Mouse (Mus musculus) heart, postnatal 0 days (tissue): ENCODE results near the gene Tnnc2. TPM values are rescaled to one million over a fixed set of nuclear protein-coding genes. Genes with fewer than 3 reads are reported as not detected.

ENCODE experiments used
- ATAC-seq: fragments of 200-750 bp; cut with Nextera tagmentation; 2 replicates; pipeline ENCODE4 v1.8.0; 2017; ENCODE audit warnings: low read depth, moderate number of reproducible peaks, moderate library complexity; ENCODE audit not compliant: insufficient read depth
- DNase-seq: peaks from one replicate; pipeline ENCODE4 v3.0.0-alpha.2; 2016; ENCODE audit warnings: low spot score
- H3K27ac ChIP-seq: fragments of 300-500 bp; sonication (generic); 2 replicates; pipeline ENCODE4 v1.5.1; 2014; ENCODE audit warnings: low read depth, mild to moderate bottlenecking
- H3K27me3 ChIP-seq: fragments of 300-500 bp; sonication (generic); 2 replicates; pipeline ENCODE4 v1.6.1; 2014; ENCODE audit warnings: low read length, mixed read lengths; ENCODE audit not compliant: control insufficient read depth, insufficient read depth
- H3K36me3 ChIP-seq: fragments of 300-500 bp; sonication (generic); replicated peaks from 2 replicates; pipeline ENCODE4 v1.6.1; 2014; ENCODE audit warnings: low read length, mixed read lengths; ENCODE audit not compliant: control insufficient read depth, insufficient read depth
- H3K4me1 ChIP-seq: fragments of 300-500 bp; sonication (generic); 2 replicates; pipeline ENCODE4 v1.6.1; 2014; ENCODE audit warnings: antibody characterized with exemption; ENCODE audit not compliant: control insufficient read depth, insufficient read depth
- H3K4me2 ChIP-seq: fragments of 300-500 bp; sonication (generic); 2 replicates; pipeline ENCODE4 v1.6.1; 2014; ENCODE audit warnings: low read depth, mild to moderate bottlenecking, low read length, moderate library complexity
- H3K4me3 ChIP-seq: fragments of 300-500 bp; sonication (generic); 2 replicates; pipeline ENCODE4 v1.5.1; 2014; ENCODE audit warnings: low read depth, low read length
- H3K9ac ChIP-seq: fragments of 300-500 bp; sonication (generic); replicated peaks from 2 replicates; pipeline ENCODE4 v1.6.1; 2014; ENCODE audit warnings: low read depth, low read length, mixed read lengths
- H3K9me3 ChIP-seq: fragments of 300-500 bp; sonication (generic); replicated peaks from 2 replicates; pipeline ENCODE4 v1.6.1; 2016; ENCODE audit warnings: low read length; ENCODE audit not compliant: control insufficient read depth
- CTCF ChIP-seq: IDR thresholded peaks from 2 replicates; pipeline ENCODE4 v1.5.1; 2016; ENCODE audit warnings: antibody characterized with exemption, control low read depth, low read depth
- EP300 ChIP-seq: IDR thresholded peaks from 2 replicates; pipeline ENCODE4 v1.6.1; 2016; ENCODE audit warnings: antibody characterized with exemption, low read depth
- WGBS: fragments of 180-500 bp; shearing (Covaris S2); extraction: QIAGEN DNeasy Blood & Tissue Kit; methylation state at CpG from one replicate; pipeline ENCODE4 v1.1.7; 2014; 5-methylcytosine and 5-hydroxymethylcytosine counted together
- polyA plus RNA-seq: library from polyadenylated mRNA; unstranded; fragments of >200 nt; fragmentation: Nextera tagmentation; extraction: Ambion mirVana; gene quantifications from 2 replicates; pipeline ENCODE4 v1.2.1, GENCODE M21; 2015
- total RNA-seq: library from RNA; depleted of rRNA; stranded (reverse); fragments of >200 nt; gene quantifications from 2 replicates; pipeline ENCODE4 v1.2.3, GENCODE M21; 2014; ENCODE audit warnings: low replicate concordance; rRNA removed

The Tnnc2 gene
- total and polyA plus RNA-seq, 2 experiments from 2014 or later = 0.25 to 5.0 TPM

DNA sequence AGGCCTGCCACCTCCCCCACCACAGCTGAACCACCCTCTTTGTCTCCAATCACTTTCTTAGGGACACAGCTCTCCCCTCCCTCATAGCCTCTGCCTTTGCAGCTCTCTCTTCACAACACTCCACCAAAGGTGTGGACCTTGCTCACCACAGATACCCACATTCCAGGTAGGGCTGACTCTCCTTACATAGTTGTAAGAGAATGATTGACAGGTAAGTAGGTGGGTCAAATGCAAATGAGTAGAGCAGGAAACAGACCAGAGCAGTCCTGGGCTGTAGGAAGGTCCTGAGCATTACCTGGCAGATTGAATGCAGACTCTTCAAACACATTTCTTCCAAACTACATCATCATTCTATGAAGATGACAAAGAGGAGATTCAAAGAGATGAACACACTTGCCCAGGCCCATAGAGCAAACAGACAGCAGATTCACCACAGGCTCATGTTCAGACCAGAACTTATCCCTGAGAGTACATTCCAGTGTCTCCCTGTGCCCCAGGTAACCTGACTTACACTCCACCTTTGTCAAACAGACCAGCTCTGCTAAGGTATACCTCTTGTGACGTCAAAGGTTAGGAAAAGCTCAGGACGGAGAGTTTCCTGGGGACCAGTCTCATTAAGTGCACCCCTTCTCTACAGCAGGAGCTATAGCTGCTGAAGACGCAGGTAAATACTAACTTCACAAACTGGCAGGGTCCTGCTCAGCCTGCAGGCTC, 42.2 kb downstream of the Tnnc2 start:
- Histone ChIP-seq H3K27ac (no peak overlapping the region), H3K4me2 (no peak overlapping the region), H3K4me3 (no peak overlapping the region), H3K27me3 (no peaks in the 10 kb centered on the region), H3K4me1 (no peaks in the 10 kb centered on the region), H3K9ac (no peak overlapping the region), H3K9me3 (no peaks in the 10 kb centered on the region), H3K36me3 (no peaks in the 10 kb centered on the region)
- ATAC-seq (no peak), DNase-seq (no peak)
- TF ChIP-seq EP300 = no peak
- TF ChIP-seq CTCF = no peak
- WGBS = 68% methylated on average over 3 of the region's 3 CpGs

DNA sequence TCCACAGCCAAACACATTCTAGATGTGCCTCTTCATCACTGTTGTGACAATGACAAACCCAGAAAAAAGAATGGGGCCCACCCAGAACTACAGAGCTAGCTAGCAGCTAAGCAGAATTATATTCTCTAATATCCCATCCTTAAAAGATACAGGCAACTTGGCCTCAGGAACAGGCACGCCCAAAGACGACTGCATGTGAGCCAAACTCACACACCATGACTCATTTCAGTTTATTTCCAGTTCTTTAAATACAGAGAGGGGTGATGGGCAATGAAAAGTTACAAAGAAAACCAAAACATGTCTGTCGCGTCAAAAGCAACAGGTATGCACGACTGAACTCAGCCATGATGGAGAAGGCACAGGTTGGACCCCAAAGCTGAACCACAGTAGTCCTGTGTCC, 44.3 kb downstream of the Tnnc2 start:
- Histone ChIP-seq H3K4me2 (no peak overlapping the region), H3K4me1 (no peaks in the 10 kb centered on the region), H3K36me3 (no peaks in the 10 kb centered on the region), H3K27ac (no peak overlapping the region), H3K9ac (no peak overlapping the region), H3K27me3 (no peaks in the 10 kb centered on the region), H3K9me3 (no peaks in the 10 kb centered on the region), H3K4me3 (no peak overlapping the region)
- ATAC-seq (no peak), DNase-seq (no peak)
- WGBS = 83% methylated on average over 5 of the region's 5 CpGs
- TF ChIP-seq EP300 (no peak), CTCF (no peak)

DNA sequence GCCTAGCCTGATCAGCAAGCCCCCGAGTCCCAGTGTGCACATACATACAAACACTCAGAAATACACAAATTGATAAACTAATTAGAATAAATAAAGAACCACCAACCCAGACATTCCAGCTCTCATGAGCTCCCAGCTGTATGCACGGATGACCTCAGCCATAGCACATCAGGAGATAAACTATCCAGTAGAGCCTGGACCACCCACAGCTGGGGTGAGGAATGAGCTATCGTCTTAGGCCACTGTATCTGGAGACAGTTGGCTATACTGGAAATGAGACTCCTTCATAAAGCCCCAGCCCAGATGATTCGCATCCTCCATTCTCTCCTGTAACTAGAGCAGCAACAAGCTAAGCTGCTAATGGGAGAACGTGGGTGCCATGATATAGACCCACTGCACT, 44.9 kb downstream of the Tnnc2 start:
- DNase-seq (no peak), ATAC-seq (no peak)
- no peak overlapping the region for H3K9ac ChIP-seq
- H3K4me3 ChIP-seq = no peak overlapping the region
- TF ChIP-seq CTCF (no peak), EP300 (no peak)
- H3K4me1 ChIP-seq = no peaks in the 10 kb centered on the region
- no peaks in the 10 kb centered on the region for H3K36me3 ChIP-seq
- H3K9me3 ChIP-seq = no peaks in the 10 kb centered on the region
- no peak overlapping the region for H3K27ac ChIP-seq
- H3K4me2 ChIP-seq = no peak overlapping the region
- H3K27me3 ChIP-seq = no peaks in the 10 kb centered on the region
- WGBS = 75% methylated on average over 5 of the region's 5 CpGs

DNA sequence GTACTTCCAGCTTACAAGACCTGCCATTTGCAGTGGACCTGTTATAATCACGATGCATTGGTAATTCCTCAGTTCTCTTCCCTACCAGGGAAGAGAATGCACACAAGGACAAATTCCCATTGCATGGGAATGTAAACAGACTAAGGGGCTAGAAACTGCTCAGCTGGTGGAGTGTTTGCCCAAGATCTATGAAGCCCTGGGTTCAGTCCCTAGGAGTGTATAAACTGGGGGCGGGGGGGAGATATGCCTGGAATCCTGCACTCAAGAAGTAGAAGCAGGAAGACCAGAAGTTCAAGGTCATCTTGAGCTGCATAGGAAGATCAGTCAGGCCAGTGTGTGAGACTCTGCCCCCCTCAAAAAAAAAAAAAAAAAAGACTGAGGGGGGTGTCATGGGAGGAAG, 46.5 kb downstream of the Tnnc2 start:
- no peak overlapping the region for H3K9ac ChIP-seq
- 80% methylated on average over 2 of the region's 2 CpGs for WGBS
- no peak overlapping the region for H3K27ac ChIP-seq
- no peaks in the 10 kb centered on the region for H3K36me3 ChIP-seq
- no peaks in the 10 kb centered on the region for H3K4me1 ChIP-seq
- DNase-seq (no peak), ATAC-seq (no peak)
- no peak for TF ChIP-seq CTCF
- TF ChIP-seq EP300 = no peak
- no peaks in the 10 kb centered on the region for H3K27me3 ChIP-seq
- no peak overlapping the region for H3K4me2 ChIP-seq
- no peak overlapping the region for H3K4me3 ChIP-seq
- H3K9me3 ChIP-seq = no peaks in the 10 kb centered on the region

DNA sequence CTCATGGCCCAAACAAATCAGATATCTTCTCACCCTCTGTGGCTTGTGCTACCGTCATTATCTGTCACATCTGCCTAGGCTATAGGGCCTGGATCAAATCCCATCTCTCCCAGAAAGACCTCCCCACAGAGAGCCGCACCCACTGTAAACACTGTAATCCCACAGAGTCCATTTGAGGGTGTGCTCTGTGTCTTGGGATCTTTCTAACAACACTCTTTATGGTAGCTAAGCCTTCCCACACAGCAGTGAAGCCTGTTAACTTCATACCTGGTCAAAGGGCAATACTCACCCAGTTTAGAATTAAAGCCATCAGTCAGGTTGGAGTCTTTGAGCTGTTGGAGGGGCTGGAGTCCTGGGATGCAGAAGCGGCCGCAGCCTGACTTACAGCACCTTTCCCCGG, 48.0 kb downstream of the Tnnc2 start:
- WGBS = 62% methylated on average over 5 of the region's 5 CpGs
- TF ChIP-seq EP300 = no peak
- no peak for TF ChIP-seq CTCF
- H3K4me2 ChIP-seq = no peak overlapping the region
- H3K4me3 ChIP-seq = no peak overlapping the region
- H3K9ac ChIP-seq = no peak overlapping the region
- H3K27ac ChIP-seq = no peak overlapping the region
- H3K36me3 ChIP-seq = no peaks in the 10 kb centered on the region
- H3K4me1 ChIP-seq = no peaks in the 10 kb centered on the region
- H3K27me3 ChIP-seq = no peaks in the 10 kb centered on the region
- no peak for ATAC-seq
- no peak for DNase-seq
- H3K9me3 ChIP-seq = no peaks in the 10 kb centered on the region

Other genes with a start within 250 kb of the Tnnc2 start
- 2.9 and 8.5 TPM in 2 replicates for gene Wfdc2, start 217.6 kb downstream of the Tnnc2 start, total RNA-seq
- 0.74 and 23.0 TPM in 2 replicates for gene Wfdc2, start 217.6 kb downstream of the Tnnc2 start, polyA plus RNA-seq
- not detected in 2 replicates for gene Spint3, start 206.5 kb downstream of the Tnnc2 start, total RNA-seq
- not detected in 2 replicates for gene Spint3, start 206.5 kb downstream of the Tnnc2 start, polyA plus RNA-seq
- not detected in 2 replicates for gene Wfdc6a, start 194.5 kb downstream of the Tnnc2 start, total RNA-seq
- 0.25 and 0.30 TPM in 2 replicates for gene Wfdc6a, start 194.5 kb downstream of the Tnnc2 start, polyA plus RNA-seq
- not detected in 2 replicates for gene Eppin, start 186.4 kb downstream of the Tnnc2 start, total RNA-seq
- not detected in 2 replicates for gene Eppin, start 186.4 kb downstream of the Tnnc2 start, polyA plus RNA-seq
- not detected in 2 replicates for gene Wfdc6b, start 166.4 kb downstream of the Tnnc2 start, total RNA-seq
- gene Wfdc6b, start 166.4 kb downstream of the Tnnc2 start, polyA plus RNA-seq = not detected in 2 replicates
- not detected in 2 replicates for gene Wfdc8, start 166.3 kb downstream of the Tnnc2 start, total RNA-seq
- gene Wfdc8, start 166.3 kb downstream of the Tnnc2 start, polyA plus RNA-seq = not detected in 2 replicates
- gene Wfdc16, start 141.2 kb downstream of the Tnnc2 start, total RNA-seq = not detected in 2 replicates
- gene Wfdc16, start 141.2 kb downstream of the Tnnc2 start, polyA plus RNA-seq = not detected in 2 replicates
- not detected in 2 replicates for gene Wfdc10, start 123.9 kb downstream of the Tnnc2 start, total RNA-seq
- not detected in 2 replicates for gene Wfdc10, start 123.9 kb downstream of the Tnnc2 start, polyA plus RNA-seq
- not detected in 2 replicates for gene Wfdc9, start 123.4 kb downstream of the Tnnc2 start, total RNA-seq
- gene Wfdc9, start 123.4 kb downstream of the Tnnc2 start, polyA plus RNA-seq = not detected in 2 replicates
- not detected in 2 replicates for gene Wfdc11, start 105.9 kb downstream of the Tnnc2 start, total RNA-seq
- not detected in 2 replicates for gene Wfdc11, start 105.9 kb downstream of the Tnnc2 start, polyA plus RNA-seq
- not detected in 2 replicates for gene Wfdc13, start 94.9 kb downstream of the Tnnc2 start, total RNA-seq
- gene Wfdc13, start 94.9 kb downstream of the Tnnc2 start, polyA plus RNA-seq = not detected in 2 replicates
- gene Spint4, start 81.5 kb downstream of the Tnnc2 start, total RNA-seq = not detected in 2 replicates
- not detected in 2 replicates for gene Spint4, start 81.5 kb downstream of the Tnnc2 start, polyA plus RNA-seq
- gene Spint5, start 64.7 kb downstream of the Tnnc2 start, total RNA-seq = not detected in 2 replicates
- not detected in 2 replicates for gene Spint5, start 64.7 kb downstream of the Tnnc2 start, polyA plus RNA-seq
- gene Wfdc3, start 34.0 kb downstream of the Tnnc2 start, total RNA-seq = not detected in 2 replicates
- gene Wfdc3, start 34.0 kb downstream of the Tnnc2 start, polyA plus RNA-seq = 0.46 and 0.51 TPM in 2 replicates
- 8.9 and 19.1 TPM in 2 replicates for gene Dnttip1, start 34.0 kb downstream of the Tnnc2 start, total RNA-seq
- 42.8 and 43.3 TPM in 2 replicates for gene Dnttip1, start 34.0 kb downstream of the Tnnc2 start, polyA plus RNA-seq
- gene Ube2c, start 10.1 kb downstream of the Tnnc2 start, total RNA-seq = 175 and 320 TPM in 2 replicates
- gene Ube2c, start 10.1 kb downstream of the Tnnc2 start, polyA plus RNA-seq = 116 and 117 TPM in 2 replicates
- 46.4 and 98.1 TPM in 2 replicates for gene Snx21, start 5.9 kb upstream of the Tnnc2 start, total RNA-seq
- 29.8 and 30.8 TPM in 2 replicates for gene Snx21, start 5.9 kb upstream of the Tnnc2 start, polyA plus RNA-seq
- gene Acot8, start 24.9 kb upstream of the Tnnc2 start, total RNA-seq = 10.6 and 28.9 TPM in 2 replicates
- 11.4 and 14.1 TPM in 2 replicates for gene Acot8, start 24.9 kb upstream of the Tnnc2 start, polyA plus RNA-seq
- gene Zswim3, start 25.1 kb upstream of the Tnnc2 start, total RNA-seq = 0.93 and 2.8 TPM in 2 replicates
- 3.3 and 3.4 TPM in 2 replicates for gene Zswim3, start 25.1 kb upstream of the Tnnc2 start, polyA plus RNA-seq
- 5.4 TPM in 2 replicates for gene Zswim1, start 42.7 kb upstream of the Tnnc2 start, total RNA-seq
- 7.0 and 7.4 TPM in 2 replicates for gene Zswim1, start 42.7 kb upstream of the Tnnc2 start, polyA plus RNA-seq
- gene Spata25, start 48.6 kb upstream of the Tnnc2 start, total RNA-seq = not detected in 2 replicates
- not detected in 2 replicates for gene Spata25, start 48.6 kb upstream of the Tnnc2 start, polyA plus RNA-seq
- 259 and 263 TPM in 2 replicates for gene Ctsa, start 52.9 kb upstream of the Tnnc2 start, total RNA-seq
- 133 and 134 TPM in 2 replicates for gene Ctsa, start 52.9 kb upstream of the Tnnc2 start, polyA plus RNA-seq
- 57.1 and 103 TPM in 2 replicates for gene Neurl2, start 53.5 kb upstream of the Tnnc2 start, total RNA-seq
- gene Neurl2, start 53.5 kb upstream of the Tnnc2 start, polyA plus RNA-seq = 68.4 and 76.5 TPM in 2 replicates
- 7.7 and 10.4 TPM in 2 replicates for gene Pltp, start 77.7 kb upstream of the Tnnc2 start, total RNA-seq
- 8.3 and 8.6 TPM in 2 replicates for gene Pltp, start 77.7 kb upstream of the Tnnc2 start, polyA plus RNA-seq
- gene Pcif1, start 99.3 kb upstream of the Tnnc2 start, total RNA-seq = 51.8 and 63.6 TPM in 2 replicates
- 50.6 and 54.2 TPM in 2 replicates for gene Pcif1, start 99.3 kb upstream of the Tnnc2 start, polyA plus RNA-seq
- 18.0 and 19.6 TPM in 2 replicates for gene Zfp335, start 131.8 kb upstream of the Tnnc2 start, total RNA-seq
- gene Zfp335, start 131.8 kb upstream of the Tnnc2 start, polyA plus RNA-seq = 3.7 TPM in 2 replicates
- gene Mmp9, start 160.8 kb upstream of the Tnnc2 start, total RNA-seq = 0.08 and 2.1 TPM in 2 replicates
- gene Mmp9, start 160.8 kb upstream of the Tnnc2 start, polyA plus RNA-seq = 0.32 and 0.64 TPM in 2 replicates
- 0.50 and 3.5 TPM in 2 replicates for gene Slc12a5, start 180.8 kb upstream of the Tnnc2 start, total RNA-seq
- 0.31 and 0.48 TPM in 2 replicates for gene Slc12a5, start 180.8 kb upstream of the Tnnc2 start, polyA plus RNA-seq